Mouse (Mus musculus): ENCODE measurements around the gene Mettl26.

Mettl26 gene

DNA sequence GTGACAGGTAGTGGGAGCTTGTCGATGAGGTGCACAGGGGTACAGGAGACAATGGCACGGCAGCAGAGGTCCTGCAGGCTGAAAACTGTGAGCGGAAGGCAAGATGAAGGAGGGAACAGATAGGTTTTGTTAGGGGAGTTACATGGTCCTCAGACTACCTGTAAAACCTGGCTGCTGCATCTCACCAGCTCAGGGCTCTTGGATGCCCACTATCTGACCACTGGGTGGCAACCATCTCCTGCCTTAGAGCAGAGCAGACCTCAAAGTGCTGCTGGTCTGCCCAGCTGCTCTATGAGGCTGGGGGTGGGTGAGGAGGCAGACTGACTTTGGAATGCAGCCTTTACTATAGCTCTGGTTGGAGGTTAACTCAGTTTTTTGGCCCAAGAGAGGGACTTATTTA is 8.9 kb downstream of the Mettl26 start:
- no peak for DNase-seq (ENCODE audit: low read depth, low spot score)

DNA sequence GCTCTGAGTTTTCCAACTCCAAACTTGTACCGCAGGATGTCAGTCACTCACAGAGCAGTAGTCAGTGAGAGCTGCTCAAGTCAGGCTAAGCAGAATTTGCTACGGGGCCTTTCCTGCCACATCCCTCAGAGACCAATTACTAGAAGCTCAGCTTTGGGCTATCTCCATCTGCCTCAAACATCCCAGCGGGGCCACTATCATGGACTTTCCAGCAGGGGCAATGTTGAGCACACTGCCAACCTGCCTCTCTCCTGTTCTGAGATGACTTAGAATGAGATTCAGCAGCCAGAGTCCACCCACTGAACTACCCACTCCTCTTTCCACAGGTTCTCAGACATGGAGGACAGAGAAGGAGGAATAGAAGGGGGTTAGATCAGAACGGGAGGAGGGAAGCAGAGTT is 10.8 kb downstream of the Mettl26 start:
- peak; percentile 75 for DNase-seq (ENCODE audit: low read depth, low spot score)

DNA sequence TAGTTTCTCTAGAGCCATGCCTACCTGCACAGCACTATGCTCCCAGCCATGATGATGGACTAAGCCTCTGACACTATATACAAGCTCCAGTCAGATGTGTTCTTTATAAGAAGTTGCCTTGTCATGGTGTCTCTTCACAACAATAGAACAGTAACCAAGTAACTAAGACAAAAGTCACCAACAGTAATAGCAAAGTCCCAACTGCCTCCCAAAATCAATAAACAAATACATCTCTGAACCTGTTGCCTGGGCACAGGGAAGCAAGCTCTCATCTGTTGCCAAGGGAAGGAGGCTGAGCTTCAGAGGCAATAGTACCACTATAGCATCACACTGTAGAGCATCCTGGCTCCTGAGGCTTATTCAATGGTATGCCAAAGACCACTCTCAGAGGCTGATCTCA is 11.9 kb downstream of the Mettl26 start:
- no peak for DNase-seq (ENCODE audit: low read depth, low spot score)

DNA sequence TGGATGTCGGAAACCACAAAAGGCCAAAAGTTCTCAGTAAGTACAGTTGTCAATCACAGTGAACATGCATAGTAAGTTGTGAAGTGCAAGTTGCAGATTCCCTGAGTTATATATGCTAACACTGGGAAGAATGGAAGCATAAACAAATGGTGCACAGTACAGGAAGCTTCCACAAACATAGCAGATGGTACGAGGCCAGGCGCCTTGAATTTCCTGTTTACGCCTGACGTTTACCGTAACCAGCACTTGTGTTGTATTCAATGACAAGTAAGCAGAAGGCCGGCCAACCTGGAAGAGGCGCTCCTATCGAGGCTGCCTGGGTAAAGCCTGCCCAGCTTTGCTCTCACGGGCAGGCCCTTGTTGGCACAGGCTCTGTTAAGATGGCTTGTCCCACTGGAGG is 12.6 kb downstream of the Mettl26 start:
- no peak for DNase-seq (ENCODE audit: low read depth, low spot score)

DNA sequence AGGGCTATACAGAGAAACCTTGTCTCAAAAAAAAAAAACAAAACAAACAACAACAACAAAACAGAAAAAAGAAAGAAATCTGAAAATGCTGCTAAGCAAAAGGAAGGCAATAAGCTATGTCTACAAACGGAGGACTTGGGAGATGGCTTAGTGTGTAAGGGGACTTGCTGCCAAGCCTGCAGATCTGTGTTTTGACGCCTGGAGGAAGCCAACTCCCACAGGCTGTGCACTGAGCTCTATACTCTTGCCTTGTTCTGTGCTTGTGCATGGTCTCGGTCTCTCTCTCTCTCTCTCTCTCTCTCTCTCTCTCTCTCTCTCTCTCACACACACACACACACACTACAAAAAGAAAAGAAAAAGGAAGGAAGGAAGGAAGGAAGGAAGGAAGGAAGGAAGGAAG is 14.0 kb downstream of the Mettl26 start:
- no peak for DNase-seq (ENCODE audit: low read depth, low spot score)

- DNase-seq (ENCODE audit: low read depth, low spot score): peak; percentile 82
Observed at GRCm38 (mm10) chr17:25893975-25894617, 19.2 kb downstream of the Mettl26 start.

GRCm38 (mm10) chr17:25895415-25895814 is 20.5 kb downstream of the Mettl26 start:
- DNase-seq (ENCODE audit: low read depth, low spot score): no peak

DNA sequence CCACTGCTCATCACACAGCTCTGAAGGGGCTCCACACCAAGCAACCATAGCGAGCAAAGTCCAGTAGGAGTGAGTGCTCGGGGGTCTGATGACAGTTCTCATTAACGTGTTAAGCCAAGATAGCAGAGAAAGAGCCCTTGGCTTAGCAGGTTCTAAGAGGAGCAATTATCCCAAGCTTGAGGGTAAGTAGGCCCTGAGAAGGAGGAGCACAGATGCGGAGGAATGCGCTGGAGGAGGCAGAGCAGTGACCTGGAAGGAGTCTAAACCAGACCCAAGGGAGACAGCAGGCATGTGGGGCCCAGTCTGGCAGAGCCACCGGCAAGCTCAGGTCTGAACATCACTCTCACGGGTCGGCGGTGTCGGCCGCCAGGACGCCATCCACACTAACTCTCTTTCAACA is 21.0 kb downstream of the Mettl26 start:
- no peak for DNase-seq (ENCODE audit: low read depth, low spot score)

- DNase-seq (ENCODE audit: low read depth, low spot score): peak; percentile 57
Observed at GRCm38 (mm10) chr17:25900193-25900592, 25.3 kb downstream of the Mettl26 start.

DNA sequence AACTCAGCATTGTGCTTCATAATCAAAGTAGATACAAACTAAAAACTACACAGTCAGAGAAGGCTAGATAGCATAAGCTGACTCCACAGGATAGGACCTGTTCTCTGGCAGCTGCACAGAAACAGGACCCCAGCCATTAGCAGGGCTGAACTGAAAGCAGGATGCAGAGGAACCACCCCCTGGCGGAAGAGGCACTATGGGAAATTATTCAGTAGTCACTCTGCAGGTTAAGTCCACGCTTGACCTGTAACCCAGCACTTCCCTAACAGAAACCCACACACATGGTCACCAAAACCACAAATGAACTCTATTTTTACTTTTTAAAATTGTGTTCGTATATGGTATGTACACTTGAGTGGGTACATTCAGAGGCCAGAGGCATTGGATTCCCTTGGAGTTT is 28.2 kb downstream of the Mettl26 start:
- no peak for DNase-seq (ENCODE audit: low read depth, low spot score)

GRCm38 (mm10) chr17:25907640-25908039 is 32.8 kb downstream of the Mettl26 start:
- DNase-seq (ENCODE audit: low read depth, low spot score): no peak

DNA sequence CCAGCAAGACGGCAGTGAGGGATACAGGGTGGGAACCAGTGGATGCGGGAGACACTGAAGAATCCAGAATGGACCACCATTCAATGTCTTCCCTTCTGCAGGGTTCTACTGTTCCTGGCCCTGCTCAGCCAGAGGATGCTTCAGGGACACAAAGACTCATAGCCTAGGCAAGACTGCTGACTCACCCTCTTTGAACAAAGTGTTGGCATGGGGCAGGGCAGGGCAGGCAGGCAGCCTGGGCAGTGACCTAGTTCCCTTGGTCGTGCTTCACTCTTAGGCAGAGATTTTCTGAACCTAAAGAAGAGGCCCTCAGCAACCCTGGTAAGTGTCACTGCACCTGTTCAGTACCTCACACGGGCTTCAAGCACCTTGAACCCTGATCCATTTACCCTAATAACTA is 36.9 kb downstream of the Mettl26 start:
- DNase-seq (ENCODE audit: low read depth, low spot score): no peak

DNA sequence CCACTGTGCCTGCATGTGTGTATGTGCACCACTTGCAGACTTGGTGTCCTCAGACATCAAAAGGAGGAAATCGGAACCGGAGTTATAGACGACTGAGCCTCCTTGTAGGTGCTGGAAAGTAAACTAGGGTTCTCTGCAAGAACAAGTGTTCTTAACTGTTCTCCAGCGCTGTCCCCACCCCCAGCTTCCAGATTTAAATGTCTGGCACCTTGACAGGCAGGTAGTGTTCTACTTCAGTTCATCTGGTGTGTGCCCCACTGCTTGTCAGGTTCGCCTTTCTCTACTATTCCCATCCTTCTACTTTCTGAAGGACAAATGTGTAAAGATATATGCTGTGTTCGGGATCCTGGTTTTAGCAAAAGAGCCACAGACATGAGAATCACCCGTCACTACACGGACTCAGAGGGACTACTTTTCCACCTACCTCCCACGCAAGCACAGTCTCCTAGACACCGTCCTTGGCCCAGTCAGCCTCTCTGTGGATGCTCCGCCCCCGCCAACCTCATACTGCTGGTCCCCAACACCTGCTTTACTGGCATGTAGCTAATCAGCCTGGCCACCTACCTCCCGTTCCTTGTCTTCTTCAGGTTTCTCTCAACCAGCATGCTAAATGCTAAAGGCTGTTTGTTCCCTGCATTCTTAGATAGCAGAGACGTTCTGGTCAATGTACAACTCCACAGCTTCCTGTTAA is 38.5 kb downstream of the Mettl26 start:
- DNase-seq (ENCODE audit: low read depth, low spot score): peak; percentile 24

DNA sequence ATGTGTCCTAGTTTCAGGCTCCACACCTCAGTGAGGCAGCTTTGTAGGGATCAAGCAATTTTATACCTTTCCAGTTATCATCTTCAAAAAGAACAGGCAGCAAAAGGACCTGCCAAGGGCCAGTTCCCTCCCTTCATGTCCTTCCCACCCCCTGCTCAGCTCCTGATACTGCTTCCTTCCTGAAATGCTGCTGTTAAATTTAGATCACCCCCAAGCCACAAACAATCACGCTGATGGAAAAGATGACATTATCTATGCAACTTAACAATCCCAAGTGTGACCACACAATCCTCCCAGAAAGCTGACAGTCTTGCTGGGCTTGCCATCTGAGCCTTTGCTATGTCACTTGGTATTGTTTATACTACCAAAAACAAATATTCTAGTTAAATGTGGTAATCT is 39.0 kb downstream of the Mettl26 start:
- DNase-seq (ENCODE audit: low read depth, low spot score): no peak

DNA sequence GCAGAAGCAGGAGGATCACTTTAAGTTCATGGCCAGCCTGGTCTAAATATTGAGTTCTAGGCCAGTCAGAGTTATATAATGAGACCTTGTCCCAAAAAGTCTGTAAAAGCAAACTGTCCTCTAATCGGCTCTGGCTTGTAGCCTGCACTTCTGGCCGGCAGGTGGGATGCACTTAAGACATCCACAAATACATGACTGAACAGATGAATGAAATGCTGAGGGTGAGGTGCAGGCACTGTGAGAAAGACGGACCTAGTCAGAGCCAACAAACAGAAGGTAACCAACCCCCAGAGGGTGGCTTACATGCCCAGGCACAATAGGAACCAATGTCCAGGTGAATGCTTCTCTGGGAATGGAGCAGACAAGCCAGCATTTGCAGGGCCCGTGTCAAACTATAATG is 39.4 kb downstream of the Mettl26 start:
- DNase-seq (ENCODE audit: low read depth, low spot score): no peak

DNA sequence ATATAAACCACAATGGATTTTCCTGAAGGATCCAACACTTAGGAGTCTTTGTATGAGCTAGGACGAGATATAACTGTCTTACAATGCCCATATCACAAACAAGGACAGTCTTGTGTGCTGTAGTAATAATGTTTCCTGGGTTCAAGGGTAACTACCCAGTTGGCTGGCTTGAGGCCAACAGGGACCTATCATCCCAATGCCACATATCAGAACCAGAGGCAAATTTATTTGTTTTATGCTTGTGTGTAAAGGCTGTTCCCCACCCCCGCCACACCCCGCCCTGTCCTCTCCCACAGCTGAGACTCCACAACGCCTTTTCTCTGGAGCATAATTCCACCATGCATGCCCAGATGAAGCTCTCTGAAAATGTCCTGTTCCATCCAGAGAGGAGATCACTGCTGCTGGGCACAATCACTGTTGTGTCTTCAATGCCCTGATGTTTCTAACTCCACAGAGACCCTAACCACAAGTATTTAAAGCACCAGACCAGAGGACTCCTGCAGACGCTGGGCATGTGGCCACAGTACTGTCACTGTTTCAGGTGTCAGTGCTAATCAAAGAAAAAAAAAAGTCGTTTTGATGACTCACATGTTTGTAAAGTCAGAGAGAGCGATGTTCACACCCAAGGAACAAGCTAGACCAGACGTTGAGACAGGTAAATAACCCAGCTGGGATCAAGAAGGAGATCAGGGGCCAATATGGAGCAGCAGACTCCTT is 42.2 kb downstream of the Mettl26 start:
- DNase-seq (ENCODE audit: low read depth, low spot score): no peak

- no peak for DNase-seq (ENCODE audit: low read depth, low spot score)
Observed at GRCm38 (mm10) chr17:25918037-25918750, 43.3 kb downstream of the Mettl26 start.

- peak; percentile 61 for DNase-seq (ENCODE audit: low read depth, low spot score)
Observed at GRCm38 (mm10) chr17:25919144-25919785, 44.4 kb downstream of the Mettl26 start, which contains the start of gene Rab40c. TSS of gene Rab40c (minus strand) at chr17:25919727.

DNA sequence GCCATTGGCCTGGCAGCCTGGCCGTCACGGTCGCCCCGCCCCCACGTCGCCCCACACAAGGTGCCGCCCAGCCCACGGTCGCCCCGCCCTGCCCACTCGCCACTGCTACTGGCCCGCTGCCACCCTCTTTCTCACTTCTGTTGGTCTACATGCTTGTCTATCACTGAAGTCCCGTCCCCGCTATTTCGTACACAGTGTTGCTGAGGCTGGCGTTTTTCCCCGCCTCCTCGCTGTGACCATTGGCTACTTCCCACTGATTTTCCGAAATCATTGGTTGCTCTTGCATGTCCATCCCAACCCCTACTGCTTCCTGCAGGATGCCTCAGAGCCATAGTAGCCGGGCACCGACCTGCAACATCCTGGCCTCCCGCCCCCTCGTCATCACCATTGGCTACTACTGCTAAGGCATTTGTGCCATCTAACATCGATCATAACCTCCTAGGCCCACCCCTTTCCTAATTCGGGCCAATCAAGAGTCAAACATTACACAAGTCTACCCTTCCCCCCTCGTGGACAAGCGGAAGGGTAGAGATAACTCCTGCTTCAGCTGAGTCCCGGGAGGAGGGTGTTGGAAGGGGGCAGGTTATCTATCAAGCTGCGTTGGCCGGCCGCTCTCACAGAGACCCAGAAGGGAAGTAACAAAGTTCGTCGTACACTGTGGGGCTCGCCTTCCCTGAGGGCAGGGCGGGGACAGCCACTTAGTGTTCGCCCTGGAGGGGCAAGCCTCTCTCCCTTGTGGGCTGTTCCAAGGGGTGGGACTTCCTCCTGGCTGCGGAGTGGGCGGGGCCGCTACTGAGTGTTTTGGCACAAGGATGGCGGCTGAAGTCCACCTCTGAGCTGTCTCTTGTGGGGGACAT is 45.1 kb downstream of the Mettl26 start:
- peak; percentile 100 for DNase-seq (ENCODE audit: low read depth, low spot score)

GRCm38 (mm10) chr17:25922120-25922519 is 47.2 kb downstream of the Mettl26 start:
- no peak for DNase-seq (ENCODE audit: low read depth, low spot score)

GRCm38 (mm10) chr17:25925348-25925747 is 50.5 kb downstream of the Mettl26 start:
- DNase-seq (ENCODE audit: low read depth, low spot score): no peak
